Mouse (Mus musculus) MEL (cell line): ENCODE measurements around the gene Dtnb. TPM values are rescaled to one million over a fixed set of nuclear protein-coding genes. Genes with fewer than 3 reads are reported as not detected.

Source experiments
- DNase-seq: peaks from one replicate; pipeline ENCODE4 v3.0.0; 2011; ENCODE audit warnings: low read depth, low spot score
- H3K27ac ChIP-seq: 2 replicates; pipeline ENCODE4 v1.5.1; 2012; ENCODE audit warnings: low read depth, mild to moderate bottlenecking, control low read depth, low read length, moderate library complexity; ENCODE audit not compliant: control insufficient read depth
- H3K27me3 ChIP-seq, 2 experiments: fragments of 150-350 bp in 1 of 2; sonication (generic) in 1 of 2; 2 replicates each; pipeline ENCODE4 v1.6.1; 2012; ENCODE audit warnings: low read length in 2 of 2, mild to moderate bottlenecking in 2 of 2, improper control_type of control experiment in 1 of 2, moderate library complexity in 1 of 2; ENCODE audit not compliant: insufficient read depth in 2 of 2, control insufficient read depth in 1 of 2
- H3K36me3 ChIP-seq, 2 experiments: 2 replicates each; pipeline ENCODE4 v1.6.1; 2012 to 2014; ENCODE audit warnings: low read length in 2 of 2, improper control_type of control experiment in 1 of 2, inconsistent platforms in 1 of 2, mild to moderate bottlenecking in 1 of 2; ENCODE audit not compliant: insufficient read depth in 2 of 2, control insufficient read depth in 1 of 2
- H3K4me1 ChIP-seq, 2 experiments: fragments of 150-350 bp in 1 of 2; sonication (generic) in 1 of 2; 2 replicates each; pipeline ENCODE4 v1.6.1; 2012; ENCODE audit warnings: low read length in 2 of 2, improper control_type of control experiment in 1 of 2, mild to moderate bottlenecking in 1 of 2; ENCODE audit not compliant: insufficient read depth in 2 of 2, control insufficient read depth in 1 of 2
- H3K4me3 ChIP-seq, 2 experiments: fragments of 150-350 bp in 1 of 2; sonication (generic) in 1 of 2; 2 replicates each; pipeline ENCODE4 v1.5.1; 2012; ENCODE audit warnings: low read depth in 2 of 2, low read length in 2 of 2, mild to moderate bottlenecking in 2 of 2, moderate library complexity in 2 of 2, control low read depth in 1 of 2, improper control_type of control experiment in 1 of 2; ENCODE audit not compliant: control insufficient read depth in 1 of 2, insufficient read depth in 1 of 2
- H3K79me2 ChIP-seq: 2 replicates; pipeline ENCODE4 v1.6.1; 2012; ENCODE audit warnings: mild to moderate bottlenecking, low read length, moderate library complexity; ENCODE audit not compliant: control insufficient read depth, poor library complexity, insufficient read depth
- H3K9ac ChIP-seq: 2 replicates; pipeline ENCODE4 v1.6.1; 2012; ENCODE audit warnings: low read depth, mild to moderate bottlenecking, control low read depth, low read length, moderate library complexity; ENCODE audit not compliant: control insufficient read depth, poor library complexity, severe bottlenecking
- H3K9me3 ChIP-seq: fragments of 150-350 bp; sonication (generic); replicated peaks from 2 replicates; pipeline ENCODE4 v1.6.1; 2012; ENCODE audit warnings: mild to moderate bottlenecking, low read length, improper control_type of control experiment, moderate library complexity; ENCODE audit not compliant: insufficient read depth
- BHLHE40 ChIP-seq: IDR thresholded peaks from 2 replicates; pipeline ENCODE4 v1.6.1; 2012; ENCODE audit warnings: low read depth, mild to moderate bottlenecking, inconsistent platforms, low read length, improper control_type of control experiment, borderline replicate concordance
- CHD1 ChIP-seq: IDR thresholded peaks from 2 replicates; pipeline ENCODE4 v1.6.1; 2012; ENCODE audit warnings: low read depth, mild to moderate bottlenecking, inconsistent platforms, low read length, improper control_type of control experiment
- CTCF ChIP-seq, 3 experiments: IDR thresholded peaks in 2 of 3; conservative IDR thresholded peaks in 1 of 3; 2 replicates each; pipeline ENCODE4 v1.5.1; 2011 to 2012; ENCODE audit warnings: low read length in 3 of 3, low read depth in 2 of 3, mild to moderate bottlenecking in 2 of 3, improper control_type of control experiment in 1 of 3, inconsistent platforms in 1 of 3, mixed read lengths in 1 of 3, moderate library complexity in 1 of 3; ENCODE audit not compliant: control insufficient read depth in 1 of 3, insufficient read depth in 1 of 3, poor library complexity in 1 of 3, severe bottlenecking in 1 of 3
- ELF1 ChIP-seq: IDR thresholded peaks from 2 replicates; pipeline ENCODE4 v1.6.1; 2014; ENCODE audit warnings: low read depth, mild to moderate bottlenecking, inconsistent platforms, low read length, improper control_type of control experiment, moderate library complexity
- EP300 ChIP-seq, 2 experiments: IDR thresholded peaks; 2 replicates each; pipeline ENCODE4 v1.6.1; 2011; ENCODE audit warnings: improper control_type of control experiment in 2 of 2, low read length in 2 of 2, low read depth in 1 of 2, mild to moderate bottlenecking in 1 of 2
- ETS1 ChIP-seq: IDR thresholded peaks from 2 replicates; pipeline ENCODE4 v1.6.1; 2012; ENCODE audit warnings: low read depth, mild to moderate bottlenecking, inconsistent platforms, low read length, improper control_type of control experiment, moderate library complexity
- GABPA ChIP-seq: IDR thresholded peaks from 2 replicates; pipeline ENCODE4 v1.6.1; 2012; ENCODE audit warnings: low read depth, mild to moderate bottlenecking, inconsistent platforms, low read length, improper control_type of control experiment, moderate library complexity
- JUND ChIP-seq: IDR thresholded peaks from 2 replicates; pipeline ENCODE4 v1.6.1; 2011; ENCODE audit warnings: low read depth, mild to moderate bottlenecking, improper control_type of control experiment, low read length
- KAT2A ChIP-seq: conservative IDR thresholded peaks from 2 replicates; pipeline ENCODE4 v1.6.1; 2012; ENCODE audit warnings: low read depth, low read length, improper control_type of control experiment, inconsistent platforms
- MYB ChIP-seq: IDR thresholded peaks from 2 replicates; pipeline ENCODE4 v1.6.1; 2011; ENCODE audit warnings: mild to moderate bottlenecking, low read depth, low read length, improper control_type of control experiment
- MYC ChIP-seq: IDR thresholded peaks from 2 replicates; pipeline ENCODE4 v1.6.1; 2011; ENCODE audit warnings: low read depth, mild to moderate bottlenecking, low read length, improper control_type of control experiment, moderate library complexity
- NELFE ChIP-seq: IDR thresholded peaks from 2 replicates; pipeline ENCODE4 v1.6.1; 2011; ENCODE audit warnings: low read depth, low read length, improper control_type of control experiment
- NRF1 ChIP-seq: IDR thresholded peaks from 2 replicates; pipeline ENCODE4 v1.6.1; 2014; ENCODE audit warnings: low read depth, mild to moderate bottlenecking, inconsistent platforms, low read length, improper control_type of control experiment, moderate library complexity; ENCODE audit not compliant: poor library complexity, insufficient read depth, severe bottlenecking
- POLR2A ChIP-seq, 2 experiments: IDR thresholded peaks; 2 replicates each; pipeline ENCODE4 v1.6.1; 2011 to 2012; ENCODE audit warnings: low read length in 2 of 2, mild to moderate bottlenecking in 2 of 2, control low read depth in 1 of 2, improper control_type of control experiment in 1 of 2, low read depth in 1 of 2, moderate library complexity in 1 of 2; ENCODE audit not compliant: control insufficient read depth in 1 of 2, insufficient read depth in 1 of 2, poor library complexity in 1 of 2
- POLR2AphosphoS2 ChIP-seq: IDR thresholded peaks from 2 replicates; pipeline ENCODE4 v1.6.1; 2011; ENCODE audit warnings: low read length, improper control_type of control experiment
- RAD21 ChIP-seq: IDR thresholded peaks from 2 replicates; pipeline ENCODE4 v1.6.1; 2011; ENCODE audit warnings: mild to moderate bottlenecking, low read depth, low read length, improper control_type of control experiment
- RCOR1 ChIP-seq: IDR thresholded peaks from 2 replicates; pipeline ENCODE4 v1.6.1; 2012; ENCODE audit warnings: low read depth, mild to moderate bottlenecking, inconsistent platforms, low read length, improper control_type of control experiment
- SIN3A ChIP-seq: IDR thresholded peaks from 2 replicates; pipeline ENCODE4 v1.6.1; 2012; ENCODE audit warnings: low read length, improper control_type of control experiment, inconsistent platforms
- SMC3 ChIP-seq: IDR thresholded peaks from 2 replicates; pipeline ENCODE4 v1.6.1; 2011; ENCODE audit warnings: low read depth, low read length, improper control_type of control experiment
- TCF12 ChIP-seq: IDR thresholded peaks from 2 replicates; pipeline ENCODE4 v1.6.1; 2014; ENCODE audit warnings: low read depth, mild to moderate bottlenecking, inconsistent platforms, low read length, improper control_type of control experiment, moderate library complexity
- USF1 ChIP-seq: IDR thresholded peaks from 2 replicates; pipeline ENCODE4 v1.6.1; 2014; ENCODE audit warnings: low read depth, mild to moderate bottlenecking, inconsistent platforms, low read length, improper control_type of control experiment, moderate library complexity
- ZC3H11A ChIP-seq: IDR thresholded peaks from 2 replicates; pipeline ENCODE4 v1.6.1; 2012; ENCODE audit warnings: low read depth, mild to moderate bottlenecking, inconsistent platforms, low read length, improper control_type of control experiment
- ZKSCAN1 ChIP-seq: IDR thresholded peaks from 2 replicates; pipeline ENCODE4 v1.6.1; 2012; ENCODE audit warnings: low read depth, mild to moderate bottlenecking, inconsistent platforms, low read length, improper control_type of control experiment, moderate library complexity
- ZNF384 ChIP-seq: IDR thresholded peaks from 2 replicates; pipeline ENCODE4 v1.6.1; 2012; ENCODE audit warnings: low read depth, mild to moderate bottlenecking, inconsistent platforms, low read length, improper control_type of control experiment
- polyA plus RNA-seq, 2 experiments: library from polyadenylated mRNA; stranded (reverse) in 1 of 2; unstranded in 1 of 2; fragments of >175 nt in 1 of 2; fragments of >200 nt in 1 of 2; gene quantifications; 2 replicates each; pipeline versions ENCODE4 v1.2.1 to v1.2.4; 2012; ENCODE audit warnings: low replicate concordance in 2 of 2, low read depth in 1 of 2; ENCODE audit not compliant: insufficient read length in 2 of 2, insufficient read depth in 1 of 2, missing spikeins in 1 of 2
- total RNA-seq: library from RNA; depleted of rRNA; stranded (reverse); fragments of 300-350 nt; gene quantifications from 2 replicates; pipeline ENCODE4 v1.2.3, GENCODE M21; 2012; rRNA removed

Gene Dtnb
- total and polyA plus RNA-seq, 3 experiments, result 18.6 to 24.9 TPM; not detected in 1

- Histone ChIP-seq H3K36me3 (no peaks in the 10 kb centered on the region), H3K9ac (no peak overlapping the region), H3K27ac (no peak overlapping the region), H3K27me3 (no peaks in the 10 kb centered on the region), H3K4me1 (no peaks in the 10 kb centered on the region), H3K79me2 (no peaks in the 10 kb centered on the region), H3K4me3 (no peak overlapping the region), H3K9me3 (no peaks in the 10 kb centered on the region)
- no peak for DNase-seq
- TF ChIP-seq KAT2A (no peak), ZC3H11A (no peak), RAD21 (no peak), NELFE (no peak), POLR2AphosphoS2 (no peak), EP300 (IDR thresholded peaks at IDR 0.05; ENCODE audit: low read depth in 1 of 2, low read length in 2 of 2) (no peak)
These were observed 253.5 kb downstream of the Dtnb start for GRCm38 (mm10) chr12:3825714-3826080.

GRCm38 (mm10) chr12:3827771-3828170 lies 255.6 kb downstream of the Dtnb start:
- H3K4me1 ChIP-seq, result no peaks in the 10 kb centered on the region
- no peak for DNase-seq
- H3K36me3 ChIP-seq, result no peaks in the 10 kb centered on the region

More at GRCm38 (mm10) chr12:3827771-3828170, 255.6 kb downstream of the Dtnb start:
- H3K79me2 ChIP-seq, result no peaks in the 10 kb centered on the region
- no peaks in the 10 kb centered on the region for H3K27me3 ChIP-seq
- H3K9me3 ChIP-seq, result no peaks in the 10 kb centered on the region
- H3K4me3 ChIP-seq, result no peak overlapping the region
- no peak overlapping the region for H3K27ac ChIP-seq
- TF ChIP-seq ELF1, result no peak
- no peak for TF ChIP-seq MYC
- no peak for TF ChIP-seq USF1
- TF ChIP-seq SIN3A, result no peak
- TF ChIP-seq GABPA, result no peak
- TF ChIP-seq CTCF (IDR thresholded peaks at IDR 0.05 in 2 of 3, conservative IDR thresholded peaks at IDR 0.05 in 1 of 3; ENCODE audit: control insufficient read depth in 1 of 3, insufficient read depth in 1 of 3, low read depth in 2 of 3, low read length in 3 of 3, poor library complexity in 1 of 3, severe bottlenecking in 1 of 3), result no peak
- no peak for TF ChIP-seq ZKSCAN1
- TF ChIP-seq RCOR1, result no peak
- TF ChIP-seq NRF1, result no peak
- TF ChIP-seq ZNF384, result no peak
- TF ChIP-seq CHD1, result no peak
- no peak for TF ChIP-seq SMC3
- TF ChIP-seq JUND, result no peak
- TF ChIP-seq MYB, result no peak
- no peak for TF ChIP-seq ETS1
- no peak for TF ChIP-seq BHLHE40
- no peak for TF ChIP-seq POLR2A (IDR thresholded peaks at IDR 0.05; ENCODE audit: control insufficient read depth in 1 of 2, insufficient read depth in 1 of 2, low read depth in 1 of 2, low read length in 2 of 2, poor library complexity in 1 of 2)
- no peak for TF ChIP-seq TCF12
- TF ChIP-seq, all 39 proteins: peak for 0
- H3K9ac ChIP-seq, result no peak overlapping the region

Other genes with a start within 250 kb of the Dtnb start
- gene Kif3c, start 207.2 kb upstream of the Dtnb start, total RNA-seq, result 2.5 and 3.4 TPM in 2 replicates
- gene Kif3c, start 207.2 kb upstream of the Dtnb start, polyA plus RNA-seq, result 1 to 10 TPM in 1 of 2 experiments, not detected in 1; 5.6 TPM
- 18.8 and 19.2 TPM in 2 replicates for gene Asxl2, start 145.5 kb upstream of the Dtnb start, total RNA-seq
- gene Asxl2, start 145.5 kb upstream of the Dtnb start, polyA plus RNA-seq, result 10 to 100 TPM; 26.2 to 62.0 TPM
- 15.4 and 15.9 TPM in 2 replicates for gene Dnmt3a, start 233.6 kb downstream of the Dtnb start, total RNA-seq
- gene Dnmt3a, start 233.6 kb downstream of the Dtnb start, polyA plus RNA-seq, result 10 to 100 TPM in 1 of 2 experiments, not detected in 1; 34.4 TPM